ENCODE assay signal across 14 mouse cellular contexts in the genomic region with DNA sequence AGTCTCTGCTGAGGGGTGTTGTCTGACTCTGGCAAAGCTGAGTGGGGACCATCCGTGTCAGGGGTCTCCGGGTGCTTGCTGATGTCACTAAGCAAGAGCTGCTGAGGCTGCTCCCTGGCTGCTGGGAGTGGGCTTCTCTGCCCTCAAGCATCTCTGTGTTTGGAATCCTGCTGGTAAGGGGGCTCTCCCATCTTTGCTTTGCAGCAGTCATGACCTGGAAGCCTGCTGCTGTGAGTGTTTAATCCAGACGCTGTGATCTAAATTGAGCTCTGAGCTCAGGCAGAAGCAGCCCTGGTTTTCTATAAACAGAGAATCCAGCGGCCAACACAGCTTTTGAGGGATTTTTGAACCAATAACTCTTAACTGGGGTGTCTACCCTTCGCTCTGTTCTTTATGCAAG.
DNase-seq lines count a peak whose midpoint lies in the region; ATAC-seq and TF ChIP-seq lines count a peak whose summit lies in the region.
"Had no signal": no experiment of that assay in that cellular context is flagged by ENCODE, and none has a peak within 500 bp of the region (broad histone marks: within the 10 kb centered on the region; RNA-seq: fewer than 3 reads in every experiment).

No protein-coding gene starts in this region.

- no peaks in the 10 kb centered on the region for H3K27me3 ChIP-seq in heart, embryonic 15.5 days
- no peaks in the 10 kb centered on the region for H3K27me3 ChIP-seq in embryonic facial prominence, embryonic 13.5 days
- H3K27me3 ChIP-seq in heart, postnatal 0 days (ENCODE audit: control insufficient read depth, insufficient read depth, low read length): no peaks in the 10 kb centered on the region
- H3K27me3 ChIP-seq in midbrain, embryonic 13.5 days: no peaks in the 10 kb centered on the region
- H3K27me3 ChIP-seq: CH12.LX had no signal

- TF ChIP-seq CTCF in heart, postnatal 0 days (IDR thresholded peaks at IDR 0.05; ENCODE audit: low read depth): no peak

- H3K4me1 ChIP-seq in heart, embryonic 15.5 days (replicated peaks): peaks cover 39% of the 10 kb centered on the region
- peaks cover 15% of the 10 kb centered on the region for H3K4me1 ChIP-seq in embryonic facial prominence, embryonic 13.5 days
- H3K4me1 ChIP-seq in heart, postnatal 0 days (ENCODE audit: control insufficient read depth, insufficient read depth): peaks cover 35% of the 10 kb centered on the region
- peaks cover 50% of the 10 kb centered on the region for H3K4me1 ChIP-seq in midbrain, embryonic 13.5 days (replicated peaks)

- H3K9ac ChIP-seq in heart, embryonic 15.5 days: 0 out of 2 replicates have a peak overlapping the region, but pooled peaks have one; percentile 6
- no peak overlapping the region for H3K9ac ChIP-seq in embryonic facial prominence, embryonic 13.5 days
- H3K9ac ChIP-seq in heart, postnatal 0 days (replicated peaks; ENCODE audit: low read depth, low read length): no peak overlapping the region
- peak overlapping the region; percentile 24; the same call in 1 of the 2 replicates for H3K9ac ChIP-seq in midbrain, embryonic 13.5 days (replicated peaks)

- no peak for TF ChIP-seq EP300 in heart, postnatal 0 days (IDR thresholded peaks at IDR 0.05; ENCODE audit: low read depth)

- H3K36me3 ChIP-seq in heart, embryonic 15.5 days: no peaks in the 10 kb centered on the region
- H3K36me3 ChIP-seq in embryonic facial prominence, embryonic 13.5 days: no peaks in the 10 kb centered on the region
- 0 out of 2 replicates have a peak, but pooled peaks cover 3% of the 10 kb centered on the region for H3K36me3 ChIP-seq in heart, postnatal 0 days (replicated peaks; ENCODE audit: control insufficient read depth, insufficient read depth, low read length)
- H3K36me3 ChIP-seq in midbrain, embryonic 13.5 days: no peaks in the 10 kb centered on the region

- peak overlapping the region; percentile 76 for H3K27ac ChIP-seq in heart, embryonic 15.5 days
- peak overlapping the region; percentile 44; the same call in 1 of the 2 replicates for H3K27ac ChIP-seq in embryonic facial prominence, embryonic 13.5 days
- H3K27ac ChIP-seq in heart, postnatal 0 days (ENCODE audit: low read depth): peak overlapping the region; percentile 24; the same call in 1 of the 2 replicates
- peak overlapping the region; percentile 92 for H3K27ac ChIP-seq in midbrain, embryonic 13.5 days

- no peaks in the 10 kb centered on the region for H3K9me3 ChIP-seq in heart, embryonic 15.5 days (replicated peaks)
- peaks cover 5% of the 10 kb centered on the region; the same call in 1 of the 2 replicates for H3K9me3 ChIP-seq in embryonic facial prominence, embryonic 13.5 days
- H3K9me3 ChIP-seq in heart, postnatal 0 days (replicated peaks; ENCODE audit: control insufficient read depth, low read length): no peaks in the 10 kb centered on the region
- peaks cover 5% of the 10 kb centered on the region; the same call in 1 of the 2 replicates for H3K9me3 ChIP-seq in midbrain, embryonic 13.5 days

- 40% methylated on average over 5 of the region's 5 CpGs for WGBS in heart, embryonic 15.5 days
- 37% methylated on average over 5 of the region's 5 CpGs for WGBS in embryonic facial prominence, embryonic 13.5 days
- 43% methylated on average over 5 of the region's 5 CpGs for WGBS in heart, postnatal 0 days
- 24% methylated on average over 5 of the region's 5 CpGs for WGBS in midbrain, embryonic 13.5 days

- no peak for ATAC-seq in heart, embryonic 15.5 days (replicated peaks; ENCODE audit: insufficient number of reproducible peaks, insufficient read depth, low FRiP score, low read depth)
- no peak for ATAC-seq in embryonic facial prominence, embryonic 13.5 days (ENCODE audit: insufficient number of reproducible peaks, insufficient read depth, low FRiP score, low TSS enrichment, low read depth)
- ATAC-seq in heart, postnatal 0 days (ENCODE audit: insufficient read depth, low read depth): no peak
- ATAC-seq in midbrain, embryonic 13.5 days: no peak; the same call in none of the 2 replicates
- ATAC-seq in erythroblast, adult 5-6 weeks (replicated peaks; ENCODE audit: low FRiP score, poor library complexity, severe bottlenecking): no peak

- intact Hi-C loops in heart, postnatal 25 days (cut with DNase I): loop anchor here (2.0 kb wide), 1 partner anchor 21 kb away; no protein-coding TSS in a partner anchor
- intact Hi-C loops in left cerebral cortex, postnatal 10 days (cut with DNase I): no loop called here

- no peak overlapping the region for H3K4me3 ChIP-seq in heart, embryonic 15.5 days
- no peak overlapping the region for H3K4me3 ChIP-seq in embryonic facial prominence, embryonic 13.5 days
- no peak overlapping the region for H3K4me3 ChIP-seq in heart, postnatal 0 days (ENCODE audit: low read depth, low read length)
- no peak overlapping the region for H3K4me3 ChIP-seq in midbrain, embryonic 13.5 days (replicated peaks)
- H3K4me3 ChIP-seq: myocyte had no signal

- H3K4me2 ChIP-seq in heart, embryonic 15.5 days: no peak overlapping the region
- H3K4me2 ChIP-seq in embryonic facial prominence, embryonic 13.5 days: no peak overlapping the region
- H3K4me2 ChIP-seq in heart, postnatal 0 days (ENCODE audit: low read depth, low read length): no peak overlapping the region
- peak overlapping the region; percentile 37 for H3K4me2 ChIP-seq in midbrain, embryonic 13.5 days (replicated peaks)

- no peak for DNase-seq in heart, postnatal 25 days (ENCODE audit: low spot score)
- no peak for DNase-seq in heart, postnatal 0 days (ENCODE audit: low spot score)
- no peak for DNase-seq in left cerebral cortex, postnatal 10 days (ENCODE audit: extremely low spot score in 1 of 2, low spot score in 2 of 2)
- no peak for DNase-seq in urinary bladder, adult 18-20 months (ENCODE audit: low spot score in 2 of 2)
- DNase-seq: embryo, embryonic 11 days; gastrocnemius, postnatal 25 days; spleen, adult 18-20 months; thymus, postnatal 36 days had no signal

Comparison
In these comparisons a context has a peak if more than half of its experiments do, and no peak if none do; other contexts are left out.
1. H3K9ac ChIP-seq: peak in heart, embryonic 15.5 days (single experiment) and midbrain, embryonic 13.5 days (single experiment); none in embryonic facial prominence, embryonic 13.5 days (single experiment) and heart, postnatal 0 days (single experiment).
2. H3K27ac ChIP-seq: peak in every context shown above with its lines; median percentile 92 in midbrain, embryonic 13.5 days; 76 in heart, embryonic 15.5 days; 44 in embryonic facial prominence, embryonic 13.5 days; 24 in heart, postnatal 0 days.